Mouse (Mus musculus): Measurements from ENCODE around the gene Heatr6.

GRCm38 (mm10) chr11:83746681-83747080, 6.8 kb upstream of the Heatr6 start, which contains the start of gene Wfdc21:
- no peak for TF ChIP-seq POLR2A (IDR thresholded peaks at IDR 0.05; ENCODE audit: low read depth, low read length)
- no peak for TF ChIP-seq CTCF (IDR thresholded peaks at IDR 0.05; ENCODE audit: extremely low read depth, insufficient read length, insufficient replicate concordance, low read depth, low read length)

Data from small intestine, adult 2 months (tissue).